Mouse (Mus musculus) B cell, adult 2 months (primary cell): ENCODE data around the gene Pde6b.

Source experiments
- DNase-seq, 2 experiments: peaks; one replicate each; pipeline ENCODE4 v3.0.0; 2022

The Pde6b gene

GRCm38 (mm10) chr5:108388201-108388600, at the start of gene Pde6b:
Pde6b (plus strand) TSS chr5:108388391.
- no peak for DNase-seq

GRCm38 (mm10) chr5:108343680-108344170, 44.5 kb upstream of the Pde6b start:
- DNase-seq = no peak

DNA sequence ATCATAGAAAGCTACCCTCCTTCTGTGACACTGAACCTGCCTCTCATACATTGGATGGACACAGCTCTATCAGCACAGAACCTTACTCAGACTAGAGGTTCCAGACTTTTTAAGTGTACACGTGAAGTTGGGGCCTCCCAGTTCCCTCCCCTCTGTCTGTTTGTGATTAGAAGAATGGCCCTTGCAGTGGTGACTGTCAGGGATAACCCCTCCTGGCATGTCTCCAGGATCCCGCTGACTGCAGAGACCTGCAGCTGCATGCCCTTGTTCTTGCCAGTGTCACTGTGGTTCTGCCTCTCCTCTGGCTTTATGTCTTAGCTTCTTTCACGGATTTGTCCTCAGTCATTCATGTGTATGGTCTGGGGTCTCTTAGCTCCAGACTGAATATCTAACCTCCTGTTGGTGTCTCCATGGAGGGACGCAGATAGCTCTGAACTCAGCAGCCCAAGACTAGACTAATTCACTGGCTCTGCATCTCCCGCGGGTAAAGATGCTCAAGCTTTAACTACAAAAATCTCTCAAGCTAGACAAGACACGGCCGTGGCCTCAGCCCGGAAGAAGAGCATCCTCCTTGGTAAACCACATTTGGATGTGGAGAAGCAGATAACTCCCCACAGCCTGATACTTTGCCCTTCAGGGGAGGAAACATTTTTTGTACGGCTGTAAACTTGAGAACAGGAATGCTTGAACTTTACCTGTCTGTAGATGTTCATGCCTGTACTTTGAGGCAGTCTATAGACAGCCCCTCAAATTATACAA, 42.7 kb upstream of the Pde6b start:
- DNase-seq = no peak

DNA sequence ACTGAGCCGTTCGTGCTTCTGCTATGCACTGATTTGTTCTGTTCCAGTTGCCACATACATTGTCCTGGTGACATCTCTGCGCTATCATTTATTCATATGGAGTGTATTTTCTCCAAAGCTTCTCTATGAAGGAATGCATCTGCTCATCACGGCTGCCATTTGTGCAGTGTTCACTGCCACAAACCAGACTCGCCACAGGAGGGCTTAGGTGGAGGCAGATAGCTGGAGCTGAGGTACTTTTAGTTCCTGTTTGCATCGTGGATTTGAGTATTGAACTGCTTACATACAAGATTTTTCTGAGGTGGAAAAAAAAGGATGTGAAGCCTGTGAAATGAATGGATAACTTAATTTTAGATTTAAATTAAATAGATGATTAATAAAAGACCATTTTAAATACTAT, 40.3 kb upstream of the Pde6b start:
- no peak for DNase-seq

DNA sequence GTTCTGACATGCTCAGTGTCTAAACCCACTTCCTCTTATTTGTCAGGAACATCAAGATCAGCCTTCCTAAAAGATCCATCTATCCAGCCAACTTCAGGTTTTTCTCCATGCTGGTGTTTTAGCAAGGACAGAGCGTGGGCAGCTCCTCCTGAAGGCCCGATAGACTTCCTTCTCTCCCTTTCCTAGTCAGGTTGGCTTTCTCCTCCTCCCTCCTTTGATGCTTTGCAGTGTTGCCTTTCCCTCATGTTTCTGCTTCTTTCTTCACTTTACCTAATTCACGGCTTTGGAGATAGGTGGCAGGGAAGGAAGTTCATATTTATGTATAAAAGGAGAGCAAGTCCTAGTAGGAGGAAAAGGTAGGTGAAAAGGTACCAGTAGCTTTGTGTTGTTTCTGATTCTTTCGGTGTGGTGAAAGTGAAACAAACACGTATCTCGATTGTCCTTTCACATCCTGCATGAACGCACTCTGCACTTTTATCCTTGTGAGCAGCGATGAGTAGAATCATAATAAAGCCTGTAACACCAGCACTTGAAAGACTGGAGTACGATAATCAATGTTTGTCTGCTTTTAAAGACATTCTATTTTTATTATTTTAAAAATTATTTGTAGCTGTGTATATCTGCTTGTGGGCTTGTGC, 38.6 kb upstream of the Pde6b start:
- no peak for DNase-seq

DNA sequence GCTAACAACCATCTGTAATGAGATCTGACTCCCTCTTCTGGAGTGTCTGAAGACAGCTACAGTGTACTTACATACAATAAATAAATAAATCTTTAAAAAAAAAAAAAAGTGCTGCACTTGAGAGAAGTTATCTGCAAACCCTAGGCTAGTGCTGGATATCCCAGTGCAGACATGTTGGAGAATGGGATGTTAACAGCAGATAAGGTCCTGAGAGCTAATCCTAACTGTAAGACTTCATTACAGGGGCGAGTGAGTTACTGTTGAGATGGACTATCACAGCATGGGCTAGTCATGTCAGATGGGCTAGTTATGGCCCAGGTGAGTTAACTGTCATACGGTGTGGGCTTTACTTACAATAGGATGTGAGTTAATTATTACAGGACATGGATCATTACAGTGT, 34.1 kb upstream of the Pde6b start:
- no peak for DNase-seq

DNA sequence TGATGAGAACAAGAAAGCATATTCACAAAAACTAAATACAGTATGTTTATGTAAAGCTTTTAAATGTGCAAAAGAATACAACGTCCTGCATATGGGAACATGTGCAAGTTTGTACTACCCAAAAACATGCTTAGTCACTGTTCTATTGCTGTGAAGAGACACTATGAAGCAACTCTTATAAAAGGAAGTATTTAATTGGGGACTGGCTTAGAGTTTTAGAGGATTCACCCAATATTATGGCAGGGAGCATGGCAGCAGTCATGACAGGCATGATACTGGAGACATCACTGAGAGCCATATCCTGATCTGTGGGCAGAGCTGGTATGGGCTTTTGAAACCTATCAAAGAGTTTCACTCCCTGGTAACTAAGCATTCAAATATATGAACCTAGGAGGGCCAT, 30.3 kb upstream of the Pde6b start:
- DNase-seq = no peak

GRCm38 (mm10) chr5:108359491-108359890, 28.7 kb upstream of the Pde6b start:
- no peak for DNase-seq

DNA sequence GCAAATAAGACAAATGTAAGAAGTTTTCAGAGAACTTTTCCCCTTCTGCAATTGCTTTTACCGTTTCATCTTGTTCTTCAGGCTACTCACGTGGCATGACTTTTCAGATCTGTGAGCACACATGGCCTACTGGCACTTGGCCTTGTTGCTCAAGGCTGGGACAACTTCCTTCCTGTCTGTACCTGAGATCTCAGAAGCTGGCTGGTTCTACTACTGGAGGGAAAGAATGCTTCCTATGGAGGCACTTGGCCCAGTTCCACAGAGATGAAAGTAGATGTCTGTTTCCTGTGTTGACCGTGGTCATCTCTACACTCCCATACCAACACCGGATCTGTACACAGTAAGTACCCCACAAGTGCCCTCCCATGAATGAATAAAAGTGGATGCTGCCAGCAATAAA, 28.0 kb upstream of the Pde6b start:
- DNase-seq = no peak

- no peak for DNase-seq
Observed at GRCm38 (mm10) chr5:108362330-108362729, 25.9 kb upstream of the Pde6b start.

DNA sequence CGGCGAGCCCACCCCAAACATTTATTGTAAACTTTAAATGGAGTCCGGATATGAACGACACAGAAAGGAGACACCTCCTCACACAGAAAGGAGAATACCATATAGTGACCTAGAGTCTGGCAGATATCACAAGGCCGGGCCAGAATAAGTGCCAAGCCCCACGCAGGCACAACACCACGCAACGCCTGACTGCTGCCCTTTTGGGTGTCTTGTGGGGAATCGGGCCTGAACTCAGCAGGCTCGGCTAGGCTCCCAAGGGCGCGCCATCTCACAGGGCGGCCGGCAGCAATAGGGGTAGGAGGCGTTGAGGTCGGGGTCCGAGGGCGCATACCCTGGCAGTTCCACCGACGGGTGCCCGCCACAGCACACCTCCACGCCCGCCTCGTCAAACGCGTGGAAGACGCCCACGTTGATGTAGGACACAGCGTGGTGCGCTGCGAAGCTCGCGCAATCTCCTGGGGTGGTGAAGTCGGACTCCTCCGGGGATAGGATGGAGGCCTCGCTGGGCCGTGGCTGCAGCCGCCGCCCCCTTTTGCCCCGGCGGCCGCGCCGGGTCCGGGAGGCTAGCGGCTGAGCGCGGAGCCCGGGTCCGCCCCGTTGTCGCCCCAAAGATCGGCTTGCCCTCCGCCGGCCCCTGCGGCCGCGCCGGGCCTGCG, 21.7 kb upstream of the Pde6b start:
- DNase-seq = no peak

- DNase-seq = no peak
Observed at GRCm38 (mm10) chr5:108366984-108367841, 21.0 kb upstream of the Pde6b start.

- DNase-seq = no peak
Observed at GRCm38 (mm10) chr5:108367871-108368332, 20.3 kb upstream of the Pde6b start, which contains the start of gene Gm42517. Gm42517 (minus strand) TSS chr5:108367922.

GRCm38 (mm10) chr5:108368446-108368845, 19.7 kb upstream of the Pde6b start:
- no peak for DNase-seq

DNA sequence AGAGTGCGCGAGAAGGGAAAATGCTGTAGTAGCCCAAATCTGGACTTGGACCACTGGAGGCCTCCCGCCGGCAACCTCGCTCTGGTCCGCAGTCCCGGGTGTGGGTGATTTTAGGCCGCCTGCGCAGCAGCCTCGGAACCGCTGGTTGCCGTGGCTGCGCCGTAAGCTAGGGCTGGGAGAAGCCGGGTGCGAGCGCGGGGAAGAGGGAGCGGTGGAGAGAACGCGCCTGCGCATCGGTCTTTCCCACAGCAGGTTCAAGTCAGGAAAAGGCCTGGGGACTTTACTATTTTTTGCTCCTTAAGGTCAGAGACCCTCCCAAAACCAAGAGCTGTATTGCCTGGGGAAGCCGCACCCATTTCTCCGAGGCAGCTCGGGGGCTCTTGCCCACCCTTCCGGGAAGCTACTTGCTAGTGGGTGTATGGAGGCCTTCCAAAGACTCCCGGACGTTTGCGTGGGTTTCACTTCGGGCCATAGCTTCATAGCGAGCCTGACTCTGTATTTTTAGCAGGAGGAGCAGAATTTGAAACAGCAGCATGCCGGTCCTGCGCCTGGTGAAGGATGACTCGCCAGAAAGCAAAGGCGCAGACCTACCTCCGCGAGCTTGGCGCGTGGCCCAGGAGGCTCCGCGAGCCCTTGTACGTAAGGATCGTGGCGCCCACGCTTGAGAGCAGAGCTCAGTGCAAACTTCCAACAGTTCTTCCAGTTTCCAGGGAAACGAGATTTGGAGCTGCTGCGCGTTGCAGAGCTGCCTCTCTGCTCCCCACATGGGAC, 19.2 kb upstream of the Pde6b start:
- DNase-seq = no peak

DNA sequence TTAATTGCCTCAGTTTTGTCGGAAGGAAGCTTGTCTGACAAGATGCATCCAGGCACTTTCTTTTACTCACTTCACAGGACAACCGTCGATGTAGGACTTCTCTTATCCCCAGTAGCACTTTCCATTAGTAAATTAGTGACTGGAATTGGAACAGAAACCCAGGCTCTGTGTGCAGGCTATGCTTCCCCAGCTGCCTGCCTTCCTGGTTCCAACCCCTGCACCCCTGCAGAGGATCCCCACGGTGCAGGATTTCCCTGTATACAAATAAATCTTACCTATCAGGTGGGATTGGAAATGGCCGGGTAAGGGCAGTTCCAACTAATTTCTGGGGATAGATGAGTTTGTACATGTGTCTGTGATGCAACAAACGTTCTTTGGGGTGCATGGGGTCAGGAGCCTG, 18.2 kb upstream of the Pde6b start:
- no peak for DNase-seq

GRCm38 (mm10) chr5:108374079-108374478, 14.1 kb upstream of the Pde6b start:
- no peak for DNase-seq

- DNase-seq = no peak
Observed at GRCm38 (mm10) chr5:108376059-108376458, 12.1 kb upstream of the Pde6b start.

- DNase-seq = no peak
Observed at GRCm38 (mm10) chr5:108378346-108378745, 9.8 kb upstream of the Pde6b start.

GRCm38 (mm10) chr5:108385632-108386031, 2.6 kb upstream of the Pde6b start:
- no peak for DNase-seq

DNA sequence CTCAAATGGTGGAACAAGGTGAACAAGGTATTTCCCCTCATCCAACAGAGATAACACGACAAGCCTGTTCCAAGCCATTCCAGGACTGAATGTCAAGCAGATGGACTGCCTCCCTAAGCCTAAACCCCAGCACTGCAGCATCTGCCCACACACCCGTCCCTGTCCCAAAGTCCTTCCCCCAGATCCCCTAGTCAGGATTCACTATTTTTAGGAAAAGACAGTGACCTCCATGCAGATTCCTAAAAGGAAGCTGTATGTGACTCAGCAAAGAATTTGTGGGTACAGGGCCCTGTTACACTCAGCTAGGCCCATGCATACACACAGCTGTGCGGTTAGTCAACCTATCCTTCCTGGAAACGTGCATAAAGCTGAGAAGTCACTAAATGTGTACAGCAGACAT, 1.7 kb upstream of the Pde6b start:
- DNase-seq = no peak

DNA sequence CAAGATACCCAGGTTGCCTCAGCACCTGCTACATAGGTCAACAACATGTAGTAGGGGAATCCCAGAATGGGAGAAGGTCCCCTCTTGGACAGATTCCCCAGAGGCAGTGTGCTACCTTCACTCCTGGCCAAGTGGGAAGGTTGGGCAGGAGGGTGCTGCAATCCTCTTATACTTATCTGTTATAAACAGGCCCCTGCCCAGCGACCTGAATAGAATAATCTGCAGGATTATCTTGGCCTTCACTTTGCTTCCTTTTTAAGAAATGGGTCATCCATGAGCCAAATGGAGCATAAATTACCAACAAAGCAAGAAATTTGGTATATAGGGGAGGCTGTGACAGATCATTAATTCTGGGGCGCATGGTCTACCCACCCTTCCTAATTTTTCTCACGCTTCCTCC, 1.6 kb downstream of the Pde6b start:
- DNase-seq = no peak
